Mouse (Mus musculus) stomach, embryonic 14.5 days (tissue): ENCODE data around the gene Ablim1. TPM values are rescaled to one million over a fixed set of nuclear protein-coding genes. Genes with fewer than 3 reads are reported as not detected.
A peak's percentile ranks its signal among the peaks of the same experiment; 100 is the strongest.

ENCODE experiments used
- ATAC-seq: fragments of 200-750 bp; cut with Nextera tagmentation; 2 replicates; pipeline ENCODE4 v1.8.0; 2017; ENCODE audit warnings: low read depth, moderate TSS enrichment; ENCODE audit not compliant: insufficient number of reproducible peaks, insufficient read depth, low FRiP score
- H3K27ac ChIP-seq: fragments of 300-500 bp; sonication (generic); 2 replicates; pipeline ENCODE4 v1.5.1; 2014; ENCODE audit warnings: mild to moderate bottlenecking, low read length, moderate library complexity, mixed read lengths
- H3K27me3 ChIP-seq: fragments of 300-500 bp; sonication (generic); 2 replicates; pipeline ENCODE4 v1.6.1; 2014; ENCODE audit warnings: low read length, control low read depth, mixed read lengths; ENCODE audit not compliant: control insufficient read depth, insufficient read depth
- H3K36me3 ChIP-seq: fragments of 300-500 bp; sonication (generic); 2 replicates; pipeline ENCODE4 v1.6.1; 2014; ENCODE audit warnings: mild to moderate bottlenecking, control low read depth, low read length, moderate library complexity, mixed read lengths; ENCODE audit not compliant: control insufficient read depth, insufficient read depth
- H3K4me1 ChIP-seq: fragments of 300-500 bp; sonication (generic); 2 replicates; pipeline ENCODE4 v1.6.1; 2014; ENCODE audit warnings: low read length, control low read depth, mixed read lengths; ENCODE audit not compliant: control insufficient read depth, insufficient read depth
- H3K4me2 ChIP-seq: fragments of 300-500 bp; sonication (generic); replicated peaks from 2 replicates; pipeline ENCODE4 v1.6.1; 2014; ENCODE audit warnings: low read depth, low read length, control low read depth
- H3K4me3 ChIP-seq: fragments of 300-500 bp; sonication (generic); 2 replicates; pipeline ENCODE4 v1.5.1; 2014; ENCODE audit warnings: low read depth, low read length, control low read depth
- H3K9ac ChIP-seq: fragments of 300-500 bp; sonication (generic); replicated peaks from 2 replicates; pipeline ENCODE4 v1.6.1; 2014; ENCODE audit warnings: low read depth, mild to moderate bottlenecking, control low read depth, low read length, moderate library complexity, mixed read lengths
- H3K9me3 ChIP-seq: fragments of 300-500 bp; sonication (generic); 2 replicates; pipeline ENCODE4 v1.6.1; 2016; ENCODE audit warnings: low read depth, low read length, control low read depth; ENCODE audit not compliant: control insufficient read depth
- WGBS: fragments of 180-500 bp; shearing (Covaris S2); extraction: QIAGEN DNeasy Blood & Tissue Kit; methylation state at CpG from one replicate; pipeline ENCODE4 v1.1.7; 2014; 5-methylcytosine and 5-hydroxymethylcytosine counted together
- polyA plus RNA-seq: library from polyadenylated mRNA; unstranded; fragments of >200 nt; fragmentation: Nextera tagmentation; extraction: Ambion mirVana; gene quantifications from 2 replicates; pipeline ENCODE4 v1.2.1, GENCODE M21; 2014

Ablim1 gene
- polyA plus RNA-seq, 1 experiment from 2014 or later: 36.9 TPM

GRCm38 (mm10) chr19:57274286-57274685 is 40.4 kb downstream of the Ablim1 start:
- peak overlapping the region; percentile 40 for H3K4me2 ChIP-seq
- no peak overlapping the region for H3K9ac ChIP-seq
- H3K9me3 ChIP-seq: no peaks in the 10 kb centered on the region
- H3K36me3 ChIP-seq: no peaks in the 10 kb centered on the region
- no peak for ATAC-seq
- peak overlapping the region; percentile 16; the same call in 1 of the 2 replicates for H3K27ac ChIP-seq
- H3K4me3 ChIP-seq: no peak overlapping the region
- peaks cover 46% of the 10 kb centered on the region for H3K4me1 ChIP-seq
- H3K27me3 ChIP-seq: no peaks in the 10 kb centered on the region
- 37% methylated on average over 12 of the region's 12 CpGs for WGBS

DNA sequence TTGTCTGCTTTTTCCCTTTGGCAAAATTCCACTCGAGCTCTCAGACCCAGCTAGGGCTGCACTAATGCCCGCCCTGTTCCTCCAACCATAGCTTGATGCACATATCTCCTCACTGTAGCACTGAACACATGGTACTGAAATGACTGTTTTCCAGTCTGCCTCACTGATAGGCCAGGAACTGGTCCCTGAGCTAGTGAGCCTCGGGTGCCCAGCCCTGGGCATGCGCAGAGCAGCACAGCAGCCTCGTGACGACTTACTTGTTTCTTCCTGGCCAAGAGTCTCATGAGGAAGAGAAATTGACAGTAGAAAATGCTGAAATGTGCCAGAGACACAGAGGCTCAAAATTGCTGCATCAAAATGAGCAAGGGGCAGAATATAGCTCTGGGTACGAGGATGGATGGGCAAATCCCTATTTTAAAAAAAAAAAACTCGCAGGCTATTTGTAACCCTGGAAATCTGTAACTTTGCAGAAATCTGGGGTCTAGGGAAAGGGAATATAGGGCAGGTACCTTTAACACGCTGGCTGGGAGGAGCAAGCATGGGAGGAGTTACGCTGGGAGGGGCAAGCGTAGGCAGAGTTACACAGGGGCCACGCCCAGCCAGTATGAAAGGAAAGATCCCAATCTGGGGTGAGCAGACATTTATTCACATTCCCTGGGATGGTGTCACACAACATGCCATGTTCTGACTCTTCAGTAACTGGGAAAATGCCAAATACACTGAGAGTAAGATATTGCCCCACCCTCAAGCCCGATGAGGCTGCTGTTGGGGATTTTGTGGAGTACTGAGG is 41.7 kb downstream of the Ablim1 start:
- ATAC-seq: peak; percentile 53; the same call in 1 of the 2 replicates
- Histone ChIP-seq H3K27ac (no peak overlapping the region; the same call in 1 of the 2 replicates), H3K9ac (no peak overlapping the region), H3K4me1 (peaks cover 44% of the 10 kb centered on the region), H3K4me3 (no peak overlapping the region), H3K4me2 (0 out of 2 replicates have a peak overlapping the region, but pooled peaks have one; percentile 14), H3K36me3 (no peaks in the 10 kb centered on the region), H3K27me3 (no peaks in the 10 kb centered on the region), H3K9me3 (no peaks in the 10 kb centered on the region)
- WGBS: 41% methylated on average over 13 of the region's 13 CpGs

DNA sequence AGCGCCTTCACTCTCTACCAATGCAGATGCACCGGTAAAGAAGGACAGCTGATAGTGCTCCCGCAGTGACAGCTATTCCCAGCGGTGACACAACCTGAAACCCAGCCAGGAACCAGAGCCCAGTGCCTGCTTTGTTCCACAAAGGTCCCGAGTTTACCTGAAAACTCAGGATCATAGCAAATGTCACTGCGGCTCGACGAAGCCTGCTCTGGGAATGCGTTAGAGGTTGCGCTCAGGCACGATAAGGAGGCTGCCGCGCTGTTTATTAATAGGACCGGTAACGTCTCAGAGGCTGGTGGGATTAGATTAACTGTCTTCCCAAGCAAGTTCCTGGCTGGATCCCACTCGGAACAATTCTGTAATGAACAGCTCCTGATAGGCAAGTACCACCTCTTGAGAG is 43.0 kb downstream of the Ablim1 start:
- WGBS: 72% methylated on average over 16 of the region's 16 CpGs

DNA sequence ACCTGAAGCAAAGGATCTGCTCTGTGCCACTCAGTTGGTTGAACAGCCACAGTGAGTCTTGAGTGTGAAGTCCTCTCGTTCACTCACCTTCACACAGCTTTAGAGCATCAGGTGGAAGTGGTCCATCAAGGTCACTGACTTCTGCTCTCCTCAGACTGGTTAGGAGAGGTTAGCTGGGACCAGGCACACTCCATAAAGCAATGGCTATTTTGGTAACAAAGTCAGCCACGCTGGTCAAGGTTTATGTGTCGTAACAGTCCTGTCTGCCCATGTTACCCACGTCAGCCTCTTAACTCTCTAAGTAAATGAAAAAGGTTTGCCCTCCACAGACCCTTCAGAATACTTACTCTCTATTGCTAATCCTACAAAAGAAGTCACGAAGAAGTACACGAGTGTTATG is 44.0 kb downstream of the Ablim1 start:
- Histone ChIP-seq H3K27ac (no peak overlapping the region), H3K9me3 (no peaks in the 10 kb centered on the region), H3K4me1 (peaks cover 32% of the 10 kb centered on the region), H3K36me3 (no peaks in the 10 kb centered on the region), H3K4me3 (no peak overlapping the region), H3K4me2 (no peak overlapping the region), H3K27me3 (no peaks in the 10 kb centered on the region), H3K9ac (no peak overlapping the region)
- ATAC-seq: no peak
- WGBS: 87% methylated on average over 6 of the region's 6 CpGs

More for the DNA sequence above, 43.0 kb downstream of the Ablim1 start:
- no peaks in the 10 kb centered on the region for H3K36me3 ChIP-seq
- peaks cover 35% of the 10 kb centered on the region for H3K4me1 ChIP-seq
- no peak overlapping the region for H3K27ac ChIP-seq
- no peak overlapping the region for H3K4me3 ChIP-seq
- H3K9ac ChIP-seq: no peak overlapping the region
- ATAC-seq: no peak
- H3K27me3 ChIP-seq: no peaks in the 10 kb centered on the region
- H3K9me3 ChIP-seq: no peaks in the 10 kb centered on the region
- H3K4me2 ChIP-seq: no peak overlapping the region

GRCm38 (mm10) chr19:57269791-57270190 is 44.9 kb downstream of the Ablim1 start:
- Histone ChIP-seq H3K27me3 (no peaks in the 10 kb centered on the region), H3K4me2 (no peak overlapping the region), H3K9me3 (no peaks in the 10 kb centered on the region), H3K4me3 (no peak overlapping the region), H3K36me3 (no peaks in the 10 kb centered on the region), H3K4me1 (peaks cover 28% of the 10 kb centered on the region), H3K27ac (no peak overlapping the region), H3K9ac (no peak overlapping the region)
- 77% methylated on average over 6 of the region's 6 CpGs for WGBS
- no peak for ATAC-seq

- Histone ChIP-seq H3K36me3 (no peaks in the 10 kb centered on the region), H3K9me3 (no peaks in the 10 kb centered on the region), H3K4me2 (no peak overlapping the region), H3K4me3 (no peak overlapping the region), H3K27me3 (no peaks in the 10 kb centered on the region), H3K9ac (no peak overlapping the region), H3K4me1 (peaks cover 8% of the 10 kb centered on the region), H3K27ac (no peak overlapping the region)
- WGBS: 64% methylated on average over 5 of the region's 5 CpGs
- no peak for ATAC-seq
Measured at GRCm38 (mm10) chr19:57267531-57267930, 47.2 kb downstream of the Ablim1 start.

DNA sequence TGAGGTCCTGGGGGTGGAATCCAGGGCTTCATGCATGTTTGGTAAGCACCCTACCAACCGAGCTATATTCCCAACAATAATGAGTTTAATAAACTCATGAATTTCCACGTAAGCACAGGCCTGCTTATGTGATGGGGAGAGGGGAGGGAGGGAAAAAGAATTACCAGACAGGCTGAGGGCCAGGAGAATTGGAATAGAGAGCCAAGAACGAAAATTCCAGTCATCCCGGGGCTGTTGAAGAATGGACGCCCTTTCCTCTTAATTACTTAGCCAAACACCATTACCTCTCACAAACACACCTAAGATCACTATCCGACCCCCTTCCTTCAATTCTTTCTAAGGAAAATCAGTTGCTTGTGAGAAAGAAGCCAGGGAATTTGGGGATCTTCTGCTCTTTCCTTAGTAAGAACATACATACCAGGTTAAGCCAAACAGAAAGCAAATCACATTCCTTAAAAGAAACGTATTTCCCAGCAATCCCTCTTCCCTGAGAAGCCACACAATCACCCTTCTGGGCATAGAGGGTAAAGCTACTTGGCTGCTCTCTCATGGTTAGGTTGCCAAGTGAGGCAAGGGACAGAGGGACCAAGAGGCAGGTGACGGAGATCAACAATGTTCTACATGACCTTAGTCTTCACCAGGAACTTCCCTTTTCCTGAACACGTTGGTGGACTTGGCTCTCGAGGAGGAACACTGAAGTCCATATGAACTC is 48.2 kb downstream of the Ablim1 start:
- Histone ChIP-seq H3K4me2 (no peak overlapping the region), H3K4me1 (no peaks in the 10 kb centered on the region), H3K4me3 (no peak overlapping the region), H3K27me3 (no peaks in the 10 kb centered on the region), H3K36me3 (no peaks in the 10 kb centered on the region), H3K27ac (no peak overlapping the region), H3K9ac (no peak overlapping the region), H3K9me3 (no peaks in the 10 kb centered on the region)
- 66% methylated on average over 10 of the region's 10 CpGs for whole genome bisulfite sequencing
- ATAC-seq: no peak

GRCm38 (mm10) chr19:57264296-57264947 is 50.3 kb downstream of the Ablim1 start:
- H3K9ac ChIP-seq: no peak overlapping the region
- peak; percentile 58; the same call in 1 of the 2 replicates for ATAC-seq
- H3K36me3 ChIP-seq: no peaks in the 10 kb centered on the region
- H3K4me2 ChIP-seq: no peak overlapping the region; the same call in 1 of the 2 replicates
- no peaks in the 10 kb centered on the region for H3K27me3 ChIP-seq
- H3K9me3 ChIP-seq: no peaks in the 10 kb centered on the region
- no peaks in the 10 kb centered on the region for H3K4me1 ChIP-seq
- H3K4me3 ChIP-seq: no peak overlapping the region
- 39% methylated on average over 15 of the region's 15 CpGs for WGBS
- no peak overlapping the region; the same call in 1 of the 2 replicates for H3K27ac ChIP-seq
